Mouse (Mus musculus): ENCODE measurements around the gene Appbp2.

Appbp2 gene

DNA sequence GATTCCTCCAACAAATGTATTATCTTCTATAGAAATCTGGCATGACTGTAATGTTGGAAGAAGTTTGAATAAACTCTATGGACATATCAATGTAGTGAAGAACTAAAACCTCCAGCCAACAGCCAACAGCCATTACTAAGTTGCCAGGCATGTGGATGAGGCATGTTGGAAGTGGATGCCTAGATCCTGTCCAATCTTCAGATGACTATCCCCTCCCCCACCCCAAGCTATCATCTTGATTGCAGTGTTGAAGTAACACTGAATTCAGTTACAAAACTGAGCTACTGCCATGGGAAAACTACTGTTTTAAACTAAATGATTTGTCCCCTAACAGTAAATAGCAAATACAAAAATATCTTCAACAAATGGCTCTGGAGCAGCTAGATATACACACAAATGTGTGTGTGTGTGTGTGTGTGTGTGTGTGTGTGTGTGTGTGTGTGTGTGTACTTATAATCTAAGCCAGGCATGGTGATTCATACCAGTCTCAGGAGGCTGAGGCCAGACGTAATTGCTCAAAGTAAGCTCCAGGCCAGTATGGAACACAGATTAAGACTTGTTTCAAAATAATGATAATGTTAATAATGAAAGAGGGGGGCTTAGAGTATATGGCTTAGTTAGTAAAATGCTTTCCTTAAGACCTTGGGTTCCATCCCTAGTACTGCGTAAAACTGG is 82.5 kb downstream of the Appbp2 start:
- no peak for DNase-seq (ENCODE audit: low read depth)

DNA sequence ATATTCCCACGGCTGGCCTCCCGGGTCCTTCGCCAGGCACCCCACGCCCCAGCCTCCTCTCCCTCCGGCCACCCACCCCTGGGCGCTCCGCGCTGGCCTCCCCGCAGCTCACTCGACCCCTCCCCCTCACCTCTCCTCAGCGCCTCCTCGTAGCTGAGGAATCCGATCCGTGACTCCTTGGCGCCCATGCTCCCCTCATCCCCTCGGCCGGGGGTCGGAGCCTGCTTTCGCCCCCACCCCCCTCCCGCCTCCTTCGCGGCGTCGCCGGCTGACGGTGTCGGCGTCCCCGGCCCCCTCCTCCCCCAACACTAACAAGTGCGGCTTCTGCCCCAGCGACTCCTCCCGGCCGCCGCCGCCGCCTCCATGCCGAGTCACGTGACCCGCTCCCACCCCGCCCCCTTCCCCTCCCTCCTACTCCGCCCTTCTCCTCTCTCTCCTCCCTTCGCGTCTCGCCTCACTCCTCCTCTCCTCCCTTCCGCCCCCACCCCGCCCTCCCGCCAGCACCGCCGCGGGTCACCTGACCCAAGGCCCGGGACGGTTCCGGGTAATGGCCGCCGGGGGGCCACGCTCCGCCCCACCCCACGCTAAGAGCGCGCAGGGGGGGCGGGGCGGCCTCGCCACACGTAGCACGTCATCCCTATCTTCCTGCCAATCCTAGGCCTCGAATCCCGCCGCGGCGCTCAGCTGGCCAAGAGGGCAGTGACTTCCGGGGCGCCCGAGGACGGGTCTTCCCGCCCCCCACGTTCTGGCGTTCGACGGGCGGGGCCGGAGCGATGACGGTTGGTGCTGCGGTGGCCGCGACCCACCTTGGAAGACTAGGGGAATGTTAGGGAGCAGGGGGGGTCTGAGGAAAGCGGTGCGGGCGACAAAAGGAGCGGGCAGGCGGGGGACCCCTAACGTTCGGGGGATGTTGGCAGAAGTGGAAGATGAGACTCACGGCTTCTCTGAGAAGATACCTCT is 95.1 kb downstream of the Appbp2 start, which contains the start of gene Usp32:
Gene Usp32, minus strand, starts transcription at position 581 of the 960 bp plus-strand sequence.
- DNase-seq (ENCODE audit: low read depth): peak; percentile 91

DNA sequence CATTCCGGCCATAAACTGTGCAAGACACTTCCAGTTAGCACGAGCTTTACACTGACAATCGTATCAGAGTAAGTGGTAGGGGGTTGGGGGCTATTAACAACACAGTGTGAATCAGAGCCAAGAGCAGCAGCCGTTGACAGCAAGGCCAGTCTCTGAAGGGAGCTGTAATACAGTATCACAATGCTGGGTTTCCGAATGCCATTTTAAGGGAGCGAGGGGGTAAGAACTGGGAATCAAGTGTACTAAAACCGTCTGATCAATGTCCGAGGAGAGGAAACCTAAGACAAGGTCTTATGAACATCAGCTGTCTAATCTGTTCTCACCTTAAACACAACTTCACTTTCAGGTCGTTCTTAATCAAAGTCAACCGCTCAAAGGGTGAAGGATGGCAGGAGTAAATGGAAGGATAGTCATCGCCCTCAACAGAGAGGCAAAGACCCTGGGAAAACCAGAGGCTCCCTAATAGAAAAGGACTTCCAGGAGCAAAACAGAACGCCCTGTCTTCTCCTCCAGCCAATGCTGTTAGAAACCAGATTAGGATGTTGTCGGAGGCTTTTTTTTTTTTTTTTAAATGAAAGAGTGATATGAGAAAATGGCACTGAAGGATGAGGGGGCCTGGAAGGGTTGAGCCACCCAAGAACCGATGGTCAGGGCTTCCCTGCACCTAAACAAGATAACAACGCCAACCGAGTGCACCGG is 96.0 kb downstream of the Appbp2 start:
- no peak for DNase-seq (ENCODE audit: low read depth)
